9 mouse cellular contexts compared by ENCODE assay signal in the genomic region with DNA sequence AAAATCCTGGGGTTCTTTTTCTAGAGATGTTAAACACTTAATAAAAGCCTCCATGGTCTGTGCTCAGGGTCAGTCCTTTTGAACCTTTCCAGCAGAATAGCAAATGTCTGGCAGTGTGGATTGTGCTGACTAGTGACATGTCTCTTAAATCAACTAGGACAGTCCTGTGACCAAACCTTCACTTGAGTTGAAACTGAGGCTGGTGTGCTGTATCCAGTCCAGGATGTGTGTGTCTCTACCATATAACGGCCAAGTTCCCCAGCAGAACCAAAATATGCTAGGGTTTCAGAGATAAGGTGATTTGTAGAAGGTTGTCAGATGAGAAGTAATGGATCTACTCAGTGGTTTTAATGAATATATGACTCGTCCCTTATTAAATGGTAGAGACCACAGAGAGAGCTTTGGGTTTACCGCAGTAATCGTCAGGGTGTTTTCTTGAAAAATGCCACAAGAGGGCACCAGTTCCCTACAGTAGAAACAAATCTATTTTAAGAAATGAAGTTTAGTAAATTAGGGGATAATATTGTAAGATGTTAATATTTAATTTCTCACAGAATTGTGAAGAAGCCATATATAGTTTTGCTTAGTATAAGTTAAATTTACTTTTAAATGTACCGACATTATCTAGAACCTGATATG. TPM values are rescaled to one million over a fixed set of nuclear protein-coding genes. Genes with fewer than 3 reads are reported as not detected.
A peak's percentile ranks its signal among the peaks of the same experiment; 100 is the strongest.
DNase-seq lines count a peak whose midpoint lies in the region; ATAC-seq lines count a peak whose summit lies in the region.
"Had no signal": no experiment of that assay in that cellular context is flagged by ENCODE, and none has a peak within 500 bp of the region (broad histone marks: within the 10 kb centered on the region; RNA-seq: fewer than 3 reads in every experiment).

No protein-coding gene starts in this region.

- peaks cover 26% of the 10 kb centered on the region for H3K36me3 ChIP-seq in forebrain, embryonic 16.5 days (ENCODE audit: control insufficient read depth, insufficient read depth)
- peaks cover 29% of the 10 kb centered on the region for H3K36me3 ChIP-seq in neural tube, embryonic 14.5 days (ENCODE audit: control insufficient read depth, insufficient read depth, low read length)

- no peak overlapping the region for H3K9ac ChIP-seq in forebrain, embryonic 16.5 days (replicated peaks; ENCODE audit: low read depth, low read length)
- H3K9ac ChIP-seq in neural tube, embryonic 14.5 days (replicated peaks; ENCODE audit: low read depth, low read length) = no peak overlapping the region
- H3K9ac ChIP-seq: embryonic facial prominence, embryonic 13.5 days had no signal

- H3K4me3 ChIP-seq in forebrain, embryonic 16.5 days (replicated peaks; ENCODE audit: low read length) = no peak overlapping the region
- H3K4me3 ChIP-seq in neural tube, embryonic 14.5 days (ENCODE audit: low read depth, low read length) = no peak overlapping the region
- H3K4me3 ChIP-seq: embryonic facial prominence, embryonic 13.5 days had no signal

- DNase-seq in adrenal gland, postnatal 10 days = peak; percentile 28
- DNase-seq in adrenal gland, postnatal 14 days = no peak
- DNase-seq in layer of hippocampus, adult 11-12 months (ENCODE audit: low spot score) = peak; percentile 38
- DNase-seq in layer of hippocampus, adult 9-10 months (ENCODE audit: low spot score) = no peak
- DNase-seq in gastrocnemius, postnatal 4 days (ENCODE audit: low spot score in 2 of 2) = no peak

- H3K27me3 ChIP-seq in forebrain, embryonic 16.5 days (replicated peaks; ENCODE audit: control insufficient read depth, insufficient read depth, low read length) = no peaks in the 10 kb centered on the region
- no peaks in the 10 kb centered on the region for H3K27me3 ChIP-seq in neural tube, embryonic 14.5 days (ENCODE audit: control insufficient read depth, insufficient read depth, low read length)
- H3K27me3 ChIP-seq: embryonic facial prominence, embryonic 13.5 days had no signal

- H3K4me2 ChIP-seq in forebrain, embryonic 16.5 days (ENCODE audit: low read length) = no peak overlapping the region
- H3K4me2 ChIP-seq in neural tube, embryonic 14.5 days (ENCODE audit: low read depth, low read length) = no peak overlapping the region
- H3K4me2 ChIP-seq: embryonic facial prominence, embryonic 13.5 days had no signal

- WGBS in forebrain, embryonic 16.5 days = 62% methylated on average over 5 of the region's 5 CpGs
- 62% methylated on average over 5 of the region's 5 CpGs for WGBS in neural tube, embryonic 14.5 days

- ATAC-seq in CD4-positive, CD25-positive, alpha-beta regulatory T cell, adult 4 months = peak; percentile 58
- ATAC-seq in forebrain, embryonic 16.5 days = 0 out of 2 replicates have a peak, but pooled peaks have one; percentile 39
- ATAC-seq in neural tube, embryonic 14.5 days (ENCODE audit: low read depth) = 0 out of 2 replicates have a peak, but pooled peaks have one; percentile 38

- no peak overlapping the region for H3K27ac ChIP-seq in forebrain, embryonic 16.5 days (ENCODE audit: low read length)
- no peak overlapping the region for H3K27ac ChIP-seq in neural tube, embryonic 14.5 days (ENCODE audit: low read depth, low read length)
- H3K27ac ChIP-seq: embryonic facial prominence, embryonic 13.5 days had no signal

- H3K9me3 ChIP-seq in forebrain, embryonic 16.5 days (ENCODE audit: control insufficient read depth, low read length) = no peaks in the 10 kb centered on the region
- no peaks in the 10 kb centered on the region for H3K9me3 ChIP-seq in neural tube, embryonic 14.5 days (ENCODE audit: control insufficient read depth, low read length)
- H3K9me3 ChIP-seq: embryonic facial prominence, embryonic 13.5 days had no signal

- H3K4me1 ChIP-seq in forebrain, embryonic 16.5 days (replicated peaks; ENCODE audit: control insufficient read depth, insufficient read depth, low read length) = no peaks in the 10 kb centered on the region
- no peaks in the 10 kb centered on the region for H3K4me1 ChIP-seq in neural tube, embryonic 14.5 days (ENCODE audit: control insufficient read depth, insufficient read depth, low read length)
- H3K4me1 ChIP-seq: embryonic facial prominence, embryonic 13.5 days had no signal

RNA-seq across cellular contexts. Expression of gene Traf6, which starts 15.5 kb away (rescaled TPM):
- total RNA-seq in adrenal gland, postnatal 10 days (2021) = 10 to 100 TPM; 17.0 to 18.1 TPM
- total RNA-seq in adrenal gland, postnatal 14 days (2021) = 16.1 and 17.0 TPM in 2 replicates
- polyA plus RNA-seq in CD4-positive, CD25-positive, alpha-beta regulatory T cell, adult 4 months (2017; shearing (Covaris generic)) = 10 to 100 TPM; 13.2 to 15.5 TPM
- polyA plus RNA-seq in forebrain, embryonic 16.5 days (2015; fragmentation: Nextera tagmentation; extraction: Ambion mirVana) = 9.7 and 13.7 TPM in 2 replicates
- polyA plus RNA-seq in neural tube, embryonic 14.5 days (2014; fragmentation: Nextera tagmentation; extraction: Ambion mirVana) = 6.4 and 9.3 TPM in 2 replicates
- total RNA-seq in gastrocnemius, postnatal 4 days (2021) = 10 to 100 TPM; 11.7 to 14.6 TPM

RNA-seq across cellular contexts. Expression of gene B230118H07Rik, which starts 44.4 kb away (rescaled TPM):
- 10 to 100 TPM; 37.1 to 46.2 TPM for total RNA-seq in adrenal gland, postnatal 10 days (2021)
- total RNA-seq in adrenal gland, postnatal 14 days (2021) = 31.8 and 32.7 TPM in 2 replicates
- polyA plus RNA-seq in CD4-positive, CD25-positive, alpha-beta regulatory T cell, adult 4 months (2017; shearing (Covaris generic)) = 1 to 10 TPM in 1 of 2 experiments, under 1 TPM in 1; 0.82 to 3.5 TPM
- 44.1 and 44.4 TPM in 2 replicates for polyA plus RNA-seq in forebrain, embryonic 16.5 days (2015; fragmentation: Nextera tagmentation; extraction: Ambion mirVana)
- polyA plus RNA-seq in neural tube, embryonic 14.5 days (2014; fragmentation: Nextera tagmentation; extraction: Ambion mirVana) = 49.2 and 54.0 TPM in 2 replicates
- total RNA-seq in gastrocnemius, postnatal 4 days (2021) = 10 to 100 TPM; 36.9 to 45.5 TPM

RNA-seq across cellular contexts. Expression of gene Rag1, which starts 44.4 kb away (rescaled TPM):
- under 1 TPM; 0.42 to 0.60 TPM for total RNA-seq in adrenal gland, postnatal 10 days (2021)
- 0.19 and 1.9 TPM in 2 replicates for total RNA-seq in adrenal gland, postnatal 14 days (2021)
- polyA plus RNA-seq in CD4-positive, CD25-positive, alpha-beta regulatory T cell, adult 4 months (2017; shearing (Covaris generic)) = not detected
- 0.05 and 0.07 TPM in 2 replicates for polyA plus RNA-seq in forebrain, embryonic 16.5 days (2015; fragmentation: Nextera tagmentation; extraction: Ambion mirVana)
- polyA plus RNA-seq in neural tube, embryonic 14.5 days (2014; fragmentation: Nextera tagmentation; extraction: Ambion mirVana) = 0.05 and 0.13 TPM in 2 replicates
- total RNA-seq in gastrocnemius, postnatal 4 days (2021) = under 1 TPM; 0.21 to 0.81 TPM

Comparison
In these comparisons a context has a peak if more than half of its experiments do, and no peak if none do; other contexts are left out.
1. DNase-seq: peak in adrenal gland, postnatal 10 days (single experiment) and layer of hippocampus, adult 11-12 months (single experiment); none in adrenal gland, postnatal 14 days (single experiment), layer of hippocampus, adult 9-10 months (single experiment) and gastrocnemius, postnatal 4 days (0 of 2).
2. Peak in every context shown above with its lines, with median percentiles within 50 percentile points of each other: ATAC-seq.